Mouse (Mus musculus): Measurements from ENCODE around the gene Gcg.

DNA sequence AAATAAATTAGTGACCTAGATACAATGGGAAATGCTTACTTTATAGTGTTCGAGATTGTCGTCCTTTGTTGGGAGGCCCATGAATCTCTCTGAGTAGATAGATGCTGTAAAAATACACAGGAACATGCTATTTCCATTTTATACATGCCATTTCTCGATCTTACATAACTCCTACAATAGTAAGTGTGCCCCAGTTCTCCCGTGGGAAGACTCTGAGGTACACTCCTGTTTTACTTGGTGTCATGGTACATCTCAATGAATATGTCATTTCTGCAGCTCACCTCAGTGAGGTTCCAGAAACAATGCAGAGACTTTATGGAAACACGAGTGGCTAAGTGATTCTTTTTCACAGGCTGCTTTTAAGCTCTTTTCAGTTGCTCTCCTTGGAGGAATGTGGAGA is 19.9 kb upstream of the Gcg start:
- TF ChIP-seq POLR2A (IDR thresholded peaks at IDR 0.05; ENCODE audit: low read depth, low read length) (no peak), CTCF (IDR thresholded peaks at IDR 0.05; ENCODE audit: extremely low read depth, insufficient read depth, insufficient read length, insufficient replicate concordance) (no peak)

Measured in spleen, adult 2 months (tissue).